Mouse (Mus musculus) frontal cortex, postnatal 14 days (tissue): ENCODE results near the gene Psma2.

Experiments used
- DNase-seq, 2 experiments: peaks; one replicate each; pipeline ENCODE4 v3.0.0; 2022; ENCODE audit warnings: low spot score in 2 of 2

The Psma2 gene

DNA sequence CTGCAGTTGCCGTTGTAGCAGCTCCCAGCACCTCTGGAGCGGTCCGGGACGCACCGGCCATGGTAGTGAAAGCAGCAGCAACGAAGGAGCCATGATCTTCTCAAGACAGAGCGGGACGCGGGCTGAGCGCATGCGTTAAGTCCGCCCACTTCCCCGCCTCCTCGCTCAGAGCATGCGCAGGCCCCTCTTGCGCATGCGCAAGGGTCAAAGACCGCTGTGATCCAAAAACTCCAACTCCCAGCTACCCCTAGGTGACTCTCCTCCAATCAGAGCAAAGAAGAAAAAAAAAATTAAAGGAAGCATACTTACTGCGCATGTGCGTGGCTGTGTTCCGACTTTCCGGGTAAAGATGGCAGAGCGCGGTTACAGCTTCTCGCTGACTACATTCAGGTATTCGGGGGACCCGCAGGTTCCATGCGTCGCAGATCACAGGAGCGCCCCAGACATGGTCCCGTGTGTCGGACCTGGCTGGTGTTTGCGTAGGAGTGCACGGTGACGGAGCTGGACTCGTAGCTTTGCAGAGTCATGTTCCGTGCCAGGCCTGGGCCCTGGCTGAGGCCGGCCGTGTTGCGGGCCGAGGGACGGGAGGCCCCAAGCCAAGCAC is at the start of gene Psma2, which contains the start of gene Mrpl32:
Psma2 (plus strand) TSS at position 315 of the 604 bp plus-strand sequence.
Mrpl32 (minus strand) TSS at position 240 of the 604 bp plus-strand sequence.
- peak; percentile 97 to 98 for DNase-seq

- DNase-seq = no peak
These were observed 38.9 kb upstream of the Psma2 start for GRCm38 (mm10) chr13:14574128-14574527.

DNA sequence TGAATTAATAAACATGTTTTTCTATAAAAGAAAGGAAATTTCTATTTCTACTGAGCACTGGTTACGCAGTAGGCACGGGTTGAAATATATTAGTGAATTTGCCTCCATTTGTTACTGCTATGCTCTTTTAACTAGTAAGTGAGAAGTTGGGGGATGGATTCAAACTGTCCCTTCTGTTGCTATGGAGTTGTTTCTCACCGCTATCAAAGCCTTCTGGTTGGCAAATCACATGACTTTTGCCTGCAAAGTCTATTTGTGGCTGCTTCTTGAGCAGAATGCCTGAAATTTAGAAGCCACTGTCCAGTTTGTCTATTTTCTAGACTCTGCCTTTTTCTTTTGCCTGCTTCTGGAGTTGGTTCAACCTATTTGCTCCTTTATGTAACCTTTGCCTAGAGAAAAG is 32.6 kb upstream of the Psma2 start:
- DNase-seq = no peak

GRCm38 (mm10) chr13:14602744-14603143 is 10.3 kb upstream of the Psma2 start:
- no peak for DNase-seq

- DNase-seq = no peak
These were observed 5.4 kb upstream of the Psma2 start for GRCm38 (mm10) chr13:14607616-14608015.

DNA sequence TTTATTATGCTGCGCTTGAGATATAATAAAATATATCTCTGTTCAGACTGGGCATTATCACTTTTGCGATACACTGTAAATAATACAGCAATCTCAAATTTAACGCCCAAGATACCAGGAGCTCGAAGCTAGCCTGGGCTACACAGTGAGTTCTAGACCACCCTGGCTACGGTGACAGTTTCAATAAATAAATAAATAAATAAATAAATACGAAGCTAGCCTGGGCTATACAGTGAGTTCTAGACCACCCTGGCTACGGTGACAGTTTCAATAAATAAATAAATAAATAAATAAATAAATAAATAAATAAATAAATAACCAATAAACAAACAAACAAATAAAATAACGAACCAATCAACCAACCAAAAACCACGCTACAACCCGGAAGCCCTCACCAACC is 577 bp upstream of the Psma2 start:
- DNase-seq = no peak

GRCm38 (mm10) chr13:14613553-14613952 is 513 bp downstream of the Psma2 start:
- no peak for DNase-seq

- peak in 1 of 2 experiments; percentile 48 for DNase-seq
These were observed 5.7 kb downstream of the Psma2 start for GRCm38 (mm10) chr13:14618724-14619123.

DNA sequence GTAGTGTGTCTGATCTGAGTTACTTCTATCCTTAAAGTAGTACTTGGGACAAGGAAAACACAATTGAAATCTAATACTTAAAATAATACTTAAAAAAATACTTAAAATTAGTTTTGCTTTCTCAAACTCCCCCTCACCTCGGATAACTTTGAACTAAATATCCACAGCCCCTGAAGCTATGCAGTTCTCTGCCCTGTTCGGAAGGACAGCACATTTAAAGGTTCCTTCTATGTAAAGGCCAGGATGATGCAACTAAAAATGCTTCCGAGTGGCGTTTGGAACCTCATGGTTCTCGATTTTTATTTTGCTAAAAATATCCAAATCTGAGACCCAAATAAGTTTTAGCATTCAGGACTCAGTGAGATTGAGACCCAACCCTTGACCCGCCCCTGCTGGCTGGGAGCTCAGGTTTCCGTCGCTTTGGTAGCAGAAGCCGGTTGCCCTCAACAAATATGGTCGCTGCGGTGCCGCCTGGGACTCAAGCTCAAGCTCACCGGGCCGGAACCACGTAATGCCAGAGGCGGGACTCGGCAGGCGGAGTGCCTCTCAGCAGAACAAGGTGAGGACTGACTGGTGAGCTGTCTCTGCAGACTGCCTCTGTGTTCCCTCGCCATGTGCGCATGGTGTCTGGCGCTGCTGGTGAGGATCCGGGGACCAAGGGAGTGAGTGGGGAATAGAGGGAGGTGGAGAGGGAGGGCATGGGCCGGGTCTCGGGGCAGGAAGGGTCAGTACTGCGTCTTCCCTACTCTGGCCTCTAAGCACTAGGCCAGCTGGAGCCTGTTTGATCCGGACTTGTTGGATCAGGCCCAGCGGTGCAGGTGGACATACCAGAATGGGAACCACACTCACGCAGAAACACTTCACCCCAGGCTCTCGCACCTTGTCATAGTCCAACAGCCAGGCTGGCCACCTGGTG is 16.9 kb downstream of the Psma2 start, which contains the start of gene AW209491:
AW209491 (plus strand) TSS at position 429 of the 916 bp plus-strand sequence.
- peak; percentile 91 for DNase-seq

- DNase-seq = no peak
These were observed 27.0 kb downstream of the Psma2 start for GRCm38 (mm10) chr13:14639998-14640397.

- no peak for DNase-seq
These were observed 36.3 kb downstream of the Psma2 start for GRCm38 (mm10) chr13:14649301-14649700.

DNA sequence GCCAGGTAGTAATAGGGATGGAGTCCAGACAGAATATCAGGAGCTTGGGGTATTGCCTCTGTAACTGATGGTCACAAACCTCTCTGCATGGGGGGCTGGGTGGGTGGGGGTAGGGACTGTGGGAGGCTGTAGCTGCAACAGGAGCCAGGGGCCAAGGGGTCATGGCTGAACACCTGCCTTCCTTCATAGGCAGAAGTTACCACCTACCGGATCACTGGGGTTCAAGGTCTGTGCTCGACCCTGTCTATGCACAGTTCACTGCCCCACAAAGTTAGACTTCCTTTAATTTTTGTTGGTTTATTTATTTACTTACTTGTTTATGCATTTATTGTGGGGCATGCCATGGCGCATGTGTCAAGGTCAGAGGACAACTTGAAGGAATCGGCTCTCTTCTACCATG is 54.1 kb downstream of the Psma2 start:
- no peak for DNase-seq

GRCm38 (mm10) chr13:14670342-14670741 is 57.3 kb downstream of the Psma2 start:
- DNase-seq = peak in 1 of 2 experiments; percentile 20

DNA sequence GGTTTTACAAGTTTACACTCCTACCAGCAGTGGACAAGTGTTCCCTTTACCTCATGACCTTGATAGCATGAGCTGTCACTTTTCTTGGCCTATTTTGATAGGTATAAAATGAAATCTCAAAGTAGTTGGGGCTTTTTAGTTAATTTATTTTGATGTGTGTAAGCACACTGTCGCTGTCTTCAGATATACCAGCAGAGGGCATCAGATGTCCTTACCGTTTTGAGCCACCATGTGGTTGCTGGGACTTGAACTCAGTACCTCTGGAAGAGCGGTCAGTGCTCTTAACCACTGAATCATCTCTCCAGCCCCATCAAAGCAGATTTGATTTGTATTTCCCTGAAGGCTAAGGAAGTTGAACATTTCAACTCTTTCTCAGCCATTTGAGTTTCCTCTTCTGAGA is 75.9 kb downstream of the Psma2 start:
- DNase-seq = no peak

DNA sequence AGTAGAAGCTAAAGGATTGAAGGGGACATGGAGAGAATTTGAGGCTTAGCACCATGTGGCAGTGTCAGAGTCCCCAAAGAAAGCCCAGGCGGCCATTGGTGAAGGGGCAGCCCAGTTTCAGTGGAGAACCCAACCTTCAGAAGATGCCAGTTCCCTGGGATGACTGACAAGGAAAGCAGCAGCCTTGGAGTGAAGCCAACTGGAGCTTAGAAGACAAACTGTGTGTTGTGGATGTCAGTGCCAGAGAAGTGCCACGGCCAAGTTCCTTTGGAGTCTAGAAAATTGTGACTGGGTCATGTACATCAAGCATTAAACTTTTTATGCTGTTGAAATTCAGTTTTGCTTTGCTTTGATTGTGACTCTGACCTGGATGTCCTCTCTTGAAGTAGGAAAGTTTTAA is 103.8 kb downstream of the Psma2 start:
- no peak for DNase-seq

- DNase-seq = no peak
These were observed 104.7 kb downstream of the Psma2 start for GRCm38 (mm10) chr13:14717755-14718154.
